Mouse (Mus musculus): ENCODE results near the gene Aes.

Gene Aes

DNA sequence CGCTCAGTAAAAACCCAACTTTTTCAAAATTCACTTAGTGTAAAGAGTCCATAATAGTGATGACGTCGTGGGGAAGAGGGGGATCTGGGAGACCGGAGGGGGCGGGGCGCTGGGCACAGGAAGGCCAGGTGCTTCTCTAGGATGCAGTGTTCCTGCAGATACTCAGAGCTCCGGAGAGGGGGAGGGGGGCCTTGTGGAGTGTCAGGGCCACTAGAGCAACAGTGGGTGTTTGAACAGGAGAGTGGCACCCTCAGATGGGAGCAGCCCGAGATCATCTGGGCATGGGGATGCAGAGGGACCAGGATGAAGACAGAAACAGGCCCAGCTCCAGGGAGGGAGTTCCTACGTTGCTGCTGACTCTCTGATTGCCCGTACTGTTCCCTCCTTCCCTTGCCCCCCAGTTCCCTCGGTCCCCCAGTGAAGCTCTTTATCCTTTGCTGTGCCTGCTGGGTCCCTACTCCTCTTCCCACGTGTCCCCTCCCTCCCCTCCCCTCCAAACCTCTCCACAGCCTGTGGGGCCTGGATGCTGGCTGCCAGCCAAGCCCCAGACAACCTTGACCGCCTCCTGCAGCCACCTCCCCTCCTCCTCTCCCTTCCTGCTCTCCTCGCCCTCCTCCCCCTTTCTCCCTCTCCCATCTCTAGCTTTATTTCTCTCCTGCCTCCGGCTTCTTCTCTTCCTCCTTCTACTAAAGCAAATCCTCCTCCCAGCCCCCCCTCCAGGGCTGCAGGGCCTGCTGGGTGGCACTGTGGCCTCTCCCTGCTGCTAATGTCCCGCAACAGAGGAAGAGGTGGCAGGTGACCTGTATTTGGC, 9.3 kb downstream of the Aes start:
- DNase-seq (ENCODE audit: low spot score), result no peak

- peak; percentile 45 for DNase-seq (ENCODE audit: low spot score)
Observed at GRCm38 (mm10) chr10:81569507-81570237, 10.4 kb downstream of the Aes start.

- peak; percentile 82 for DNase-seq (ENCODE audit: low spot score)
Observed at GRCm38 (mm10) chr10:81570238-81570800, 11.0 kb downstream of the Aes start.

DNA sequence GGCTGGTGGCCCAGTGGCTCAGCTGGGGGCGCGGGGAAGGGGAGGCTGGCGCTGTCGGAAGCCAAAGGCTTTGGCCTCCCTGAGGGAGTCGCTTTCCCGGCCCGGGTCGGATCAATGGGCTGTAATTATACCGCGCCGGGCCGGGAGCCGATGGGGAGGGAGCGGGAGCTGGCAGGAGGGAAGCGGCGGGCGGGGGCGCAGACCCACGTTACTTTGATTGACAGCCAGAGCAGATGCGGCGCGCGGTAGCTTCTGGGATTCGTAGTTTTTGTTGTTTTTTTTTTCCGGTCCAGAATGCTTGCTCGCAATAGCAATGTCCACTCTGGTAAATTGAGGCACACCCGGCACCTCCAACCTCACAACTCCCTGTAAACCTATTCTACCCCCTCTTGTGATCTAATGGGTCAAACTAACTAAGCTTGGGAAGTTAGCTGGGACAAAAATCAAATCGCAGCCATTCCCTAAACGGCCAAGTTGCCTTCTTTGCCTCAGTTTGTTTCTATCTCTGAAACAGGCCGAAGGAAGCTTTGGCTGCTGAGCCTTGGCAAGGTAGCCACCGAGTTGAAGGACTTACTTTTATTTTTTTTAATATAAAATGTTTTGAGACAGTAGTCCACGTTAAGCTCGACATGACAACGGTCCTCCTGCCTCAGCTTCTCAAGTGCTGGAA, 11.7 kb downstream of the Aes start:
- peak; percentile 98 for DNase-seq (ENCODE audit: low spot score)

DNA sequence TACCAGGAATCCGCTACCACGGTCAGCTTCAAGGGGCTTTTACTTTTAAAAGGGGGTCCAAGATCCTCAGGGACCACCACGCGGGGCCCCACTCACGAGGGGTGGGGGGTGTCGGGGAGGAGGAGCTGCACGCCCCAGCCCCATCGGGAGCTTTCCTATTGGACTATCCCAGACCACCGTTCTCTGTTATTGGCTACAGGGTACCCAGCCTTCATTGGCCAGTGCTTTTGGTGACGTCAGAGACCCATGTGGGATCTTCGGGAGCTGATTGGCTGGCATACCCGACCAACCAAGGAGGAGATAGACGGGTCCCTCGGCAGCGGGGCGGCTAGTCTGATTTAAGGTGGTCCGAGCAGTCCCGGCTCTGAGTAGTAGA, 12.2 kb downstream of the Aes start:
- DNase-seq (ENCODE audit: low spot score), result peak; percentile 100

DNA sequence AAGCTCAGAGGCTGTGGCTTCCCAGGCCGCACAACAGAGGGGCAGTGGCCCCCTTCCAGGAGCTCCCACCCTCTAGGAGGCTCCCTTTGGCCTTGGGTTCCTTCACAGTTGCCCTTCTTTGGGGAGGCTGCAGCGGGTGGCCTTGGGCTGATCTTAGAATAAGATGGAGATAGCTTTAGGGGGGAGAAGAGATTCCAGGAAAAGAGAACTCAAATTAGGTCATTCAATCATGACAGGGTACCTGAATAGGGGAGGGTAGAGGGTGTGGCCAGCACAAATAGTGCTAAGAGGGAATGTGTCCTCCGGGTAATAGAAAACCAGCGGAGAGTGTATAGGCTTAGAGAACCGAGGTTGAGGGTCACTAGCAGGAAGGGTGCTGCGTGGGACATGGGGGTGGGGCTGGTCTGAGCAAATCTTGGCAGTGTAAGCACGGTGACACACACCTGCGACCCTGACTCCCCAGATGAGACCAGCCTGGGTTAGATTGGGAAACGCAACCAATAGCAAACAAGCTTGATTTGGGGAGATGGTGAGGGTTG, 12.9 kb downstream of the Aes start:
- DNase-seq (ENCODE audit: low spot score), result peak; percentile 20

DNA sequence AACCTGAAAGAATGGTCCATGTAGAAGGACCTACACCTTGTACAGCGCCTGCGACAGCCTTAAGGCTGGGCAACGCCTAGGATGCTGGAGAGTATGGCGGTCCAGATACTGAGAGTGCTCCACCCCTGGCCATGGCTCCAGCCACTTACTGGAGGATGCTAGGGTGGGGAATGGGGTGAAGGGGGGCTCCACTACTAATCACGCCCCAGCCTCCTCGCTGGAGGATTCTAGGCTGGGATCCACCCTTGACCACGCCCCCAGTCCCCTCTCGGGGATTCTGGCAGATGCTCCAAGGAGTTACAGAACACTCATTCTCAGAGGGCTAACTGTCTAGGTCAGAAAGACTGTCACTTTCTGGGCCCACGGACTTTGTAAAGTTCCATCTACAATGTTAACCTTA, 13.7 kb downstream of the Aes start:
- no peak for DNase-seq (ENCODE audit: low spot score)

- DNase-seq (ENCODE audit: low spot score), result peak; percentile 45
Observed at GRCm38 (mm10) chr10:81574081-81575056, 15.1 kb downstream of the Aes start, which contains the start of gene Tle2. TSS of gene Tle2 (plus strand) at chr10:81574561.

- DNase-seq (ENCODE audit: low spot score), result peak; percentile 64
Observed at GRCm38 (mm10) chr10:81575208-81575631, 15.9 kb downstream of the Aes start.

DNA sequence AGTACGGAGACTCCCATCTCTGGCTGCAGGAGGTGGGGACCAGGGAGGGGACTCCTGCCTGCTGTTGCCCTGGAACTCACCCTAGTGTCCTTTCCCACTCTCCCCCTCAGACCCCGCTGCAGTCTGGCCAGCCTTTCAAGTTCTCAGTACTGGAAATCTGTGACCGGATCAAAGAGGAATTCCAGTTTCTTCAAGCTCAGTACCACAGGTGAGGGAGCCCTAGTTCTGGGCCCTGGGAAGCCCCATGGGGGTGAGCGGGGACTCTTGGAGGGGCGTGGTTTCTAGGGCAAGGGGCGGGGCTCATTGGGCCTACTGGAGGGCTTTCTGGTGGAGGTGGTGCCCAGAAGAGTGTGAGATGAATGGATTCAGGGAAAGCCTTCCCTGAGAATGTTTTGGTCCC, 16.4 kb downstream of the Aes start:
- no peak for DNase-seq (ENCODE audit: low spot score)

- no peak for DNase-seq (ENCODE audit: low spot score)
Observed at GRCm38 (mm10) chr10:81579967-81580366, 20.7 kb downstream of the Aes start.

- DNase-seq (ENCODE audit: low spot score), result no peak
Observed at GRCm38 (mm10) chr10:81580441-81581070, 21.3 kb downstream of the Aes start.

DNA sequence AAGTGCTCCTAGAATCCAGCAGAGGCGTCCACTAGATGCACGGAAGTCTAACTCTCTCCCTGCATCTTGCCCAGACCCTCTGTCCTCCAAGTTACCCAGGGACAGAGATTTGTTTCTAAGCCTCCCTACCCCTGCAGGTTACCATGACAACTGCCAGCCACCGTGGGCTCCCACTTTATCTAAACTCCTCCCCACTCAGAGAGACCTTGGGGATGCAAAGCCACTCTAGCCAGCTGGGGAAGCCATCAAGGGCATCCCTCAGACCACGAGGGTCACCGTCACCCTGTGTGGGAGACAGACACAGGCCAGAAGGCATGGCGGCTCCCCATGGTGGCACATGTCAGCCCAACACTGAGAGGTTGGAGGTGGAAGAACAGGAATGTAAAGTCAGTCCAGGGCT, 24.1 kb downstream of the Aes start:
- no peak for DNase-seq (ENCODE audit: low spot score)

- DNase-seq (ENCODE audit: low spot score), result no peak
Observed at GRCm38 (mm10) chr10:81588739-81589138, 29.5 kb downstream of the Aes start.

DNA sequence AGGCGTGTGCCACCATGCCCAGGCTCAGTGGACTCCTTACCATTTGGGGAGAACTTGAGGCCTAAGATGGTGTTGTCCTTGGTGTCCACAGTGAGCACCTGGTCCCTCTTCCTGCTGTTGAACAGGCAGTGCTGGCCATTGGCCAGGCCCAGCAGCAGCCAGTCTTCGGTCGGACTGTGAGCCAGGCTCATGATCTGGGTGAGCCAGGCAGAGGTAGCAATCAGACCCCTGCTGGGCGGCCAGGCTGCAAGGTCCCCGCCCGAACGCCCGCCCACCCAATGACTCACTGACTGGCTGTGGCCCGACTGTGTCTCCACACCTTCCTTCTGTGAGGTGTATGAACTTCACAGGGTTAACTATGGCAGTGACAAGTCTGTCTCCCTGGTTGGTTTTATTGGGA, 32.6 kb downstream of the Aes start:
- no peak for DNase-seq (ENCODE audit: low spot score)

DNA sequence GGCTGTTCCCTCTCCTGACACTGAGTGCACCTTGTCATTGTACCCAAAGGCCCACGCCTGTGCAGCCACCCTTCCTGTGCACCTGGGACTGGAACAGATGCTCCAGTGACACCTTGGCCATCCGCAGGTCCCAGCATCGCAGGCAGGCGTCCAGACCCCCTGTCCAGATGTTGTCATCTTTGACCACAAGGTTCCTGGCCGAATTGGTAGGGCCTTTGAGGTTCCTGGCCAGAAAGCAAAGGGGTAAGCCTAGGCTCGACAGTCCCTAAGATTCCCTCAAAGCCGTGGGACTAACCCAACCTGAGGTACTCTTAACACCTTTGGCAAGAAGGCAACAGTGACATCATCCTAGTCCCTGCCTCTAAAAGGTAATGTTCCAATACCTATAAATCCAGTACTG, 33.3 kb downstream of the Aes start:
- DNase-seq (ENCODE audit: low spot score), result no peak

DNA sequence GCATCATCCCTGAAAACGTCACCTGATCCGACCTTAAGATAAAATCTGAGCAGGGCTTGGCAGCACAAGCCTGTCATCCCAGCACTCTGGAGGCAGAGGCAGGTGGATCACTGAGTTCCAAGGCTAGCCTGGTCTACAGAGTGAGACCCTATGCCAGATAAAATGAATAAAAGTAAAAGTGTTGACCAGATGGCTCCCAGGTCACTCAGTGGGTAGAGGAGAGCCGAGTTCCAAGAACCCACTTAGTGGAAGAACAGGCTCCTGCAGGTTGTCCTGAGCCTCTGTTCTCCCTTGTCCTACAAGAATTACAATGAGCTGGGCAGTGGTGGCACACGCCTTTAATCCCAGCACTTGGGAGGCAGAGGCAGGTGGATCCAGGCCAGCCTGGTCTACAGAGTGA, 33.9 kb downstream of the Aes start:
- no peak for DNase-seq (ENCODE audit: low spot score)

DNA sequence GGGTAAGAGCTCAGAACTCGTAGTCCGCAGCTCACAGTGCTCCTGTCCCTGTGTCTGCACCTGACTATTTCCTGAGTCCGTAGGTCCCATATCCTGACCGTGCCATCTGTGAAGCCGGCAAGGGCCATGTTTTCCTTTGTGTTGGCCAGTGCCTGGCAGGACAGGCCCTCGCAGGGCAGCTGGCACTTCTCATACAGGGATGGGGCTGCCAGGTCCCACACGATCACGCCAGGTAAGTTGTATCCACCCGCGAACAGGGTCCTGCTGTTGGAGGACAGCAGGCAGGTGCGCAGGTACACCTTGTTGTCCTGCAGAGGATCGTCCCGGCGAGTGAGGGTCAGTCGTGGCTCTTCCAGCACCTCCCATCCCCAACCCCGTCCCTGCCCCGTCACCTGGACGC, 34.6 kb downstream of the Aes start:
- DNase-seq (ENCODE audit: low spot score), result no peak

DNA sequence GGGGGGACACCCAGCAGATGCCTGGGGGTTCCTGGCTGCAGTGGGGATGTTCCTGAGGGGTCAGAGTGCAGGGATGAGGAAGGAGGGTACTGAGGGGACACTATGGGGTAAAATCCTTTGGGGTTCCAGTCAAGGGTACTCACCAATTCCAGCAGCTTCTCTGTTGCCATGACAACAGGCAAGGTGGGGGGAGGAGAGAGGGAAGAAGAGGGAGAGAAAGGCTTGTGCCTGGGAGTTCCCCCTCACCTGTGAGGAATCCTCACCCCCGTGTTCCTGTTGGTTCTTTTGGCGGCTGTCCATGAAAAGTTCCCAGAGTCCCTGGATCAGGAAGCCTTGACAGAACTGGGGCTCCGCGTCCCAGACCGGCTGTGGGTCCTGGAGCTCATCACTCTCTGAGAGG, 36.3 kb downstream of the Aes start:
- no peak for DNase-seq (ENCODE audit: low spot score)

GRCm38 (mm10) chr10:81596611-81597010, 37.3 kb downstream of the Aes start:
- peak; percentile 40 for DNase-seq (ENCODE audit: low spot score)
